Mouse (Mus musculus) urinary bladder, postnatal 10 days (tissue): ENCODE measurements around the gene Tent4a.

ENCODE experiments used
- DNase-seq: peaks from one replicate; pipeline ENCODE4 v3.0.0; 2022; ENCODE audit warnings: low spot score

The Tent4a gene

GRCm38 (mm10) chr13:69478703-69479102 is 55.7 kb downstream of the Tent4a start:
- no peak for DNase-seq

DNA sequence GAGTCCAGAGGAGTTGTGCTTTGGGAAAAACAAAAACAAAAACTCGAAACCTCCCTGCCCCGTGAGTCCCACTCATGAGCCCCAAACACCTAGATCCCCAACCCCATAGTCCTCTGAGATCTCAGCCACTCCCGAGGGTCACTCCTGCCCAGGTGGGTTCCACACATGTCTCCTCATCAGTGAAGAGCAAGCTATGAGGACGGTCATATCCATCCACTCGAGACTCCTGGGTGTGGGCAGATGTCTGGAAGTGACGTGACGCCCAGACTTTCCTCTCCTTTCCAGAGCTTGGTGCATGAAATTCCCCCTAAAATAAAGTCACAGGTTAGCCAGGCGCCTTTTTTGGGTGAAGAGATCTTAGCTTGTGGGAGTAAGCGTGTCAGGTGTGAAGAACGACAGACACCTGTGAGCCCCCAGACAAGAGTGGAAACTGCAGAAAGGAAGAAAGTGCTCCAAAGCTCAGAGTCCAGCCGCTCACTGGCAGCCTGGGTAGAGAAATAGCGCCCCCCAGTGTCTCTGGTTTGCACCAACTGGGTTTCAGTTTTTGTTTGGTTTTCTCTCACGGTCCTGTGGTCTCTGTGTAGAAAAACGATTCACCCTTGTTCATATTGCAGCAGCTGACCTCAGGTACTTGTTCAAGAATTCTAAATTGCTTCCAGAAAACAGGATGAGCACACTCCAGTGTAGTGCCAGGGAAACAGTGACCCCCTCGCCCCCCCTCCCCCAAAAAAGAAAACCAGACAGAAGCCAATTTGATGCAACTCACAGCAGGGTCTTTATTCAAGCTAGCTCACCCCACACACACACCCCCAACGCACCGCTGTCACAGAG is 73.6 kb downstream of the Tent4a start:
- DNase-seq = no peak

- no peak for DNase-seq
Observed at GRCm38 (mm10) chr13:69459657-69460458, 74.6 kb downstream of the Tent4a start.

- DNase-seq = no peak
Observed at GRCm38 (mm10) chr13:69458891-69459290, 75.5 kb downstream of the Tent4a start.

DNA sequence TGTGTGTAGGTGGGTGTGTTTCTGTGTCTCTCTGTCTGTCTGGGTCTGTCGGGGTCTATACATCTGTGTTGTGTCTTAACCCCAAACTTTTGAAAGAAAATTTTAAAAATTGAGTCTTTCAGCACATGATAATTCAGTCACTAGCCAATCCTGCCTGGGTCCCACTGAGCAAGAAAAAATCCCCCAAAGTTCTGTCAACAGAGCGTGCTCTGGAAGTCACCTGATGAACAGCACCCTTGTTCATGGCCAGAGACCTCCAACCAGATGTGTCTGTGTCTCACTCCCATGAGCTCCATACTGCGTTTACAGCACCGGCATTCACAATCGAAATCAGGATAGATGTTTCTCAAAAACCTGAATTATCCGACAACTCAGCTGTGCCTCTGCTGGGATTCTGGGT is 76.0 kb downstream of the Tent4a start:
- DNase-seq = no peak

DNA sequence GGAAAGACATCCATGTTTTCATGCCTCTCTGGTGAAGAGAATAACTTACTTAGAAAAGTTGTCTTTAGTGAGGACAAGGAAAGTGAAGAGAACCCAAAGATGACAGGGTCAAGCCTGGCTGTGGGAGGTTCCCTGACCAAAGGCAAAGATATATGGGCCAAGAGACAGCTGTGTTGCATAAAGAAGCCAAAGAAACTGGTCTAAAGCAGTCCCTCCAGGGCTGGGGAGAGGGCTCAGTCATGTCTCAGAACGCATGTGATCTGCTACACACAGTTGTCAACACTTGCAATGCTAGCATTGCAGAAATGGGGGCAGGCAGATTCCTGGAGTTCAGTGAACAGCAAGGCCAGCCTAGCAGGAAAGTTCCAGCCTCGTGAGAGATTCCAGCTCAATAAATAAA is 77.3 kb downstream of the Tent4a start:
- DNase-seq = no peak

DNA sequence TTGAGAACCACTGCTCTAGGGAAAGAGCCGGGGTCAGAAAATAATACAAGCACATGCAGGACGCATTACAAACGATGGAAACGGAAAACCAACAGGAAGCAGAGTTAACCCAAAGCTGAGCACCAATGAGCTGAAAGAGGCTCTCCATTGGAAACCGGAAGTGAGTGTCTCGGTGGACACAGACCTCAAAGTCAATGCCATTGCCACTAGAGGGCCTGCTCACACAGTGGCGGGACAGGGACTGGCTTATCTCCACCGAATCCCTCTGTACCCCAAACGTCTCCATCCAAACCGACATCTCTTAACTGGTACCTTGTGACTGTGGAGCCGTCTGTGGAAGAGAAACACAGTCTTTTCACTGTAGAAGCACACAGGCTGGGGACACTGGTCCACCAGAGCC is 77.8 kb downstream of the Tent4a start:
- no peak for DNase-seq

GRCm38 (mm10) chr13:69455476-69456175 is 78.8 kb downstream of the Tent4a start:
- DNase-seq = no peak
